Comparison of ENCODE assay signal across 18 mouse cellular contexts in the genomic region with DNA sequence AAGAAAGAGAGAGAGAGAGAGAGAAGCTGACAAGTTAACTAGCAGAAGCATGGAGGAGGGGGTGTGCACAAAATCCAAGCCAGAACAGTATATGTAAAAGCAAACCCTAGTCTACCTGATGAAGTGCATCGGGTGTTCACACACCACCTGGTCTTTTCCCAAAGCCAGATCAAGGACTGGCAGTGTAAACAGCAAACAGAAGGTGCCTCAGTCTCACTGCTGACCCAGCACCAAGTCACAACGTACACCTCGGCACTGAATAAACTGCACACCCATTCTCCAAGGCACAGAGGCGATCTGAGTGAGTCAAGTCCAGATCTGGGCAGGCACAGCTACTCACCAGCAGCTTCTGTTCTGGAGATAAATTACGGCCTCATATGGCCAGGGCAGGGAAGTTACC. TPM values are rescaled to one million over a fixed set of nuclear protein-coding genes. Genes with fewer than 3 reads are reported as not detected.
DNase-seq lines count a peak whose midpoint lies in the region; ATAC-seq and TF ChIP-seq lines count a peak whose summit lies in the region.
"Had no signal": no experiment of that assay in that cellular context is flagged by ENCODE, and none has a peak within 500 bp of the region (broad histone marks: within the 10 kb centered on the region; RNA-seq: fewer than 3 reads in every experiment).

No protein-coding gene starts in this region.

- no peaks in the 10 kb centered on the region for H3K9me3 ChIP-seq in stomach, embryonic 15.5 days
- no peaks in the 10 kb centered on the region for H3K9me3 ChIP-seq in forebrain, embryonic 12.5 days
- H3K9me3 ChIP-seq: embryonic facial prominence, embryonic 13.5 days; forebrain, embryonic 13.5 days; heart, embryonic 12.5 days; hindbrain, embryonic 10.5 days had no signal

- no peak overlapping the region for H3K9ac ChIP-seq in stomach, embryonic 15.5 days
- H3K9ac ChIP-seq in forebrain, embryonic 12.5 days = no peak overlapping the region
- H3K9ac ChIP-seq: embryonic facial prominence, embryonic 13.5 days; forebrain, embryonic 13.5 days; forebrain, postnatal 0 days; heart, embryonic 12.5 days; hindbrain, embryonic 14.5 days had no signal

- no peak for TF ChIP-seq CTCF in layer of hippocampus, adult 2 months (conservative IDR thresholded peaks at IDR 0.05)

- peak; percentile 44; the same call in 1 of the 2 replicates for ATAC-seq in stomach, embryonic 15.5 days (ENCODE audit: insufficient read depth, low FRiP score, low read depth)
- ATAC-seq in forebrain, embryonic 12.5 days (ENCODE audit: low FRiP score) = no peak

- no peak overlapping the region for H3K27ac ChIP-seq in stomach, embryonic 15.5 days
- no peak overlapping the region for H3K27ac ChIP-seq in forebrain, embryonic 12.5 days
- H3K27ac ChIP-seq in layer of hippocampus, adult 2 months = no peak overlapping the region
- H3K27ac ChIP-seq: embryonic facial prominence, embryonic 13.5 days; forebrain, embryonic 13.5 days; gastrocnemius, adult 2 months; hindbrain, embryonic 10.5 days; hindbrain, embryonic 14.5 days had no signal

- peak; percentile 57 for DNase-seq in brain, adult 2 months (ENCODE audit: low read depth, low spot score)
- DNase-seq in cerebellum, adult 18-20 months = peak; percentile 32 to 44
- peak; percentile 55 for DNase-seq in cerebellum, adult 9-11 months
- no peak for DNase-seq in spleen, adult 12 weeks (ENCODE audit: low spot score)
- DNase-seq in layer of hippocampus, adult 2 months (ENCODE audit: low spot score in 2 of 2) = no peak
- DNase-seq: adrenal gland, adult 8-10 months; adrenal gland, postnatal 36 days; forebrain, postnatal 0 days; gastrocnemius, adult 2 months; gastrocnemius, postnatal 25 days; kidney, adult 18-20 months had no signal

- peaks cover 61% of the 10 kb centered on the region for H3K36me3 ChIP-seq in stomach, embryonic 15.5 days
- H3K36me3 ChIP-seq in forebrain, embryonic 12.5 days (replicated peaks) = peaks cover 85% of the 10 kb centered on the region

- WGBS in stomach, embryonic 15.5 days = 89% methylated on average over 5 of the region's 5 CpGs
- 92% methylated on average over 5 of the region's 5 CpGs for WGBS in forebrain, embryonic 12.5 days

- no peak overlapping the region for H3K4me2 ChIP-seq in stomach, embryonic 15.5 days
- no peak overlapping the region for H3K4me2 ChIP-seq in forebrain, embryonic 12.5 days
- H3K4me2 ChIP-seq: embryonic facial prominence, embryonic 13.5 days; forebrain, embryonic 13.5 days; heart, embryonic 12.5 days; hindbrain, embryonic 14.5 days had no signal

- H3K4me3 ChIP-seq in stomach, embryonic 15.5 days (replicated peaks) = no peak overlapping the region
- no peak overlapping the region for H3K4me3 ChIP-seq in forebrain, embryonic 12.5 days (replicated peaks)
- H3K4me3 ChIP-seq in layer of hippocampus, adult 2 months = no peak overlapping the region
- H3K4me3 ChIP-seq: embryonic facial prominence, embryonic 13.5 days; forebrain, embryonic 13.5 days; gastrocnemius, adult 2 months; heart, embryonic 12.5 days; hindbrain, embryonic 10.5 days had no signal

- no peaks in the 10 kb centered on the region; the same call in 1 of the 2 replicates for H3K4me1 ChIP-seq in stomach, embryonic 15.5 days
- peaks cover 7% of the 10 kb centered on the region for H3K4me1 ChIP-seq in forebrain, embryonic 12.5 days
- H3K4me1 ChIP-seq: embryonic facial prominence, embryonic 13.5 days; hindbrain, embryonic 10.5 days had no signal

- H3K27me3 ChIP-seq in stomach, embryonic 15.5 days (replicated peaks) = no peaks in the 10 kb centered on the region
- no peaks in the 10 kb centered on the region for H3K27me3 ChIP-seq in forebrain, embryonic 12.5 days
- H3K27me3 ChIP-seq: embryonic facial prominence, embryonic 13.5 days; forebrain, embryonic 13.5 days; heart, embryonic 12.5 days had no signal

RNA-seq across cellular contexts. Expression of a gene that starts 9.0 kb away (rescaled TPM):
- polyA plus RNA-seq in stomach, embryonic 15.5 days (2015; fragmentation: Nextera tagmentation; extraction: Ambion mirVana) = 17.8 and 19.9 TPM in 2 replicates
- 30.0 and 31.8 TPM in 2 replicates for polyA plus RNA-seq in forebrain, embryonic 12.5 days (2016; fragmentation: Nextera tagmentation; extraction: Ambion mirVana)
- total RNA-seq in layer of hippocampus, adult 2 months (2021) = 10 to 100 TPM; 52.5 to 60.6 TPM

RNA-seq across cellular contexts. Expression of a gene that starts 26.4 kb away (rescaled TPM):
- 13.6 and 14.8 TPM in 2 replicates for polyA plus RNA-seq in stomach, embryonic 15.5 days (2015; fragmentation: Nextera tagmentation; extraction: Ambion mirVana)
- 43.6 and 47.1 TPM in 2 replicates for polyA plus RNA-seq in forebrain, embryonic 12.5 days (2016; fragmentation: Nextera tagmentation; extraction: Ambion mirVana)
- 1 to 10 TPM; 9.1 to 9.4 TPM for total RNA-seq in layer of hippocampus, adult 2 months (2021)

Comparison
In these comparisons a context has a peak if more than half of its experiments do, and no peak if none do; other contexts are left out.
1. DNase-seq: peak in brain, adult 2 months (single experiment), cerebellum, adult 18-20 months (2 of 2) and cerebellum, adult 9-11 months (single experiment); none in spleen, adult 12 weeks (single experiment) and layer of hippocampus, adult 2 months (0 of 2).